Mouse (Mus musculus) left cerebral cortex, adult 2 months (tissue): Measurements from ENCODE around the gene Ccdc144b. TPM values are rescaled to one million over a fixed set of nuclear protein-coding genes. Genes with fewer than 3 reads are reported as not detected.

Source experiments
- DNase-seq, 2 experiments: peaks; one replicate each; pipeline ENCODE4 v3.0.0; 2021 to 2022; ENCODE audit warnings: low spot score in 2 of 2, mixed read lengths in 1 of 2; ENCODE audit errors: extremely low spot score in 1 of 2
- H3K27ac ChIP-seq: fragments of 200-600 bp; 2 replicates; pipeline ENCODE4 v1.8.1; 2022
- H3K4me3 ChIP-seq: fragments of 200-600 bp; 2 replicates; pipeline ENCODE4 v1.8.1; 2022
- CTCF ChIP-seq: fragments of 200-600 bp; IDR thresholded peaks from 2 replicates; pipeline ENCODE4 v1.8.1; 2022; ENCODE audit warnings: antibody characterized with exemption, mild to moderate bottlenecking, moderate library complexity
- intact Hi-C: fragments of 180-260 bp; cut with DNase I; formaldehyde crosslinking; loops from one replicate; pipeline ENCODE4 v1.15.1; 2025
- total RNA-seq, 2 experiments: library from RNA; stranded (reverse); gene quantifications; 2 replicates each; pipeline ENCODE4 v1.2.3; 2021

Ccdc144b gene
- total RNA-seq, 2 experiments from 2014 or later = not detected

- DNase-seq = no peak
- no peak overlapping the region for H3K27ac ChIP-seq
- TF ChIP-seq CTCF = no peak
- intact Hi-C loops = loop anchor here (2.0 kb wide), 1 partner anchor 83 kb away; the partner anchor contains the start of gene D3Ertd254e
- no peak overlapping the region for H3K4me3 ChIP-seq
Measured at GRCm38 (mm10) chr3:36067731-36068130, 14.4 kb upstream of the Ccdc144b start.

DNA sequence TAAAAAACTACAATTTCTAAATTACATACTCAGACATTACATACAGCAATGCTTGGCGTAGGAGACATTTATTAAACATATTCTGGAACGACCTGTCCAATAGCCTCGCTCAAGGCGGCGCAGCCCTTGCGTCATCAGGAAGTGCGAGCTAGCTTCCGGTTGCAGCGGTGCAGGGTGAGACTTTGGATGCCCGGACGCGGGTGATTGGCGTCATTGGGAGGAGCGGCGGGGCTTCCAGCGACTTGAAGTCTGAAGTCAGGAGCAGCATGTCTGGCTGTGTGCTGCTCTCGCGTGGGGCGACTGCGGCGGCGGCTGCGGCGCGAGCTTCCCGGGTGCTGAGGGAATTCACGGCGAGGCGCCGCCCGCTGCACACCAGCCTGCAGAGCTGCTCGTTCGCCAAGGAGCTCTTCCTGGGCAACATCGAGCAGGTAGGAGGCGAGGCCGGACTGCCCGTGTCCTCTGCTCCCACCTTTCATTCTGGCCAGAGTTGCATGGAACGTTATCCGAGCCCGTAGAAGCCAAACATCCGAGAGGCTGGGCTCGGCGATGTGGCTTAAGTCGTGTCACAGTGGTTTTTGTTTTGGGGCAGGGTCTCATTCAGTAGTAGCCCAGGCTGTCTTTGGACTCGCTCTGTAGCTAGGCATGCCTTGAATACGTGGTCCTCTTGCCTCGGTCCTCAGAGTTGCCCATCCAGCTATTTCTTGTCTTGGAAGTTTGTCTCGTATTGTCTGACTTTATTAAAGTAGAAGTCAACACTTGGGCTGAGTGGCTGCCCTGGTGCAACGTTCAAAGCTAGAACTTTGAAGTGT lies 12.7 kb upstream of the Ccdc144b start, which contains the start of gene Acad9:
Gene Acad9, plus strand, starts transcription at position 137 of the 809 bp plus-strand sequence.
- TF ChIP-seq CTCF = no peak

GRCm38 (mm10) chr3:36065166-36065565 lies 11.8 kb upstream of the Ccdc144b start:
- DNase-seq = no peak
- H3K4me3 ChIP-seq = peak overlapping the region; percentile 81
- intact Hi-C loops = no loop called here
- TF ChIP-seq CTCF = no peak
- H3K27ac ChIP-seq = no peak overlapping the region; the same call in 1 of the 2 replicates

More for the DNA sequence above, 12.7 kb upstream of the Ccdc144b start, which contains the start of gene Acad9:
- intact Hi-C loops = loop anchor here (1.0 to 2.0 kb wide), 2 partner anchors 66 to 85 kb away; partner anchors contain the start of genes D3Ertd254e and Mccc1
- DNase-seq = peak; percentile 96 to 98
- Histone ChIP-seq H3K4me3 (peak within 1 kb of the TSS; percentile 81), H3K27ac (peak within 1 kb of the TSS; percentile 62)

GRCm38 (mm10) chr3:36064592-36065061 lies 11.3 kb upstream of the Ccdc144b start:
- no peak for TF ChIP-seq CTCF
- no peak for DNase-seq
- Histone ChIP-seq H3K4me3 (no peak overlapping the region), H3K27ac (no peak overlapping the region)
- intact Hi-C loops = no loop called here

GRCm38 (mm10) chr3:36060096-36060850 lies 6.9 kb upstream of the Ccdc144b start:
- intact Hi-C loops = loop anchor here (1.0 to 2.0 kb wide), 2 partner anchors 87 to 371 kb away; no protein-coding TSS in a partner anchor
- peak; percentile 85 for TF ChIP-seq CTCF

DNA sequence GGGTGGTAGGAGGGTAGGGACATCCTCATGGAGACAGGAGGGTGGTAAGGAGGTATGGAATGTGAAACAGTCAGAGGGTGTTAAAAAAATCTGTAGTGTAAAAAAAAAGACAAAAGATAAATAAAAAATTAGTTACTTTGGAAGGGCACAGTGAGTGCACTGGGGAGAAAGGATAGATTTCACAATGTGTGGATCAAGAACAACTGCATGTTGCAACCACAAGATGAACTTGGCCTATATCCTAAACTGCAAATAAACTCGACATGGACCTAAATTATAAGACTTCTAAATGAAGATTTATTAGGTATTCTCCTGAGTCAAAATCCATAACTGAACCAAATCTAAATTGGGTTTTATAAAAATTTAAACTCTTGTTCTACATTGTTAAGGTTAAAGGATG lies 4.2 kb downstream of the Ccdc144b start:
- Histone ChIP-seq H3K4me3 (no peak overlapping the region), H3K27ac (no peak overlapping the region)
- intact Hi-C loops = no loop called here
- TF ChIP-seq CTCF = no peak
- no peak for DNase-seq

More at GRCm38 (mm10) chr3:36060096-36060850, 6.9 kb upstream of the Ccdc144b start:
- peak; percentile 55 to 66 for DNase-seq
- H3K4me3 ChIP-seq = no peak overlapping the region
- H3K27ac ChIP-seq = no peak overlapping the region

DNA sequence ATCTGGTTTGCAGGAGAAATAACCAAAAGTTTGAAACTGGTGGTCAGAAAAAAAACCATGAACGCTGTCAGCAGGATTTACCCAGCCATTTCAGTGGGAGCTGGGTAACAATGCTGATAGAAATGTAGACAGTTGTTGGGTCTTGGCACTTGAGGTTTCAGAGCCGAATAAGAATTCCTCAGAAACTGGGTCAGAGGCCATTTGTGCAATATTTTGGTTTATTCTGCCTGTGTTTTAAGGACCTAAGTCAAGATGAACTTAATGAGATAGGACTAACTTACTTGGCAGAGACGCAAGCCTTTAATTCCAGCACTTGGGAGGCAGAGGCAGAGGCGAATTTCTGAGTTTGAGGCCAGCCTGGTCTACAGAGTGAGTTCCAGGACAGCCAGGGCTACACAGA lies 8.3 kb downstream of the Ccdc144b start:
- no peak for TF ChIP-seq CTCF
- no peak overlapping the region for H3K4me3 ChIP-seq
- no peak overlapping the region for H3K27ac ChIP-seq
- no peak for DNase-seq
- intact Hi-C loops = no loop called here

- intact Hi-C loops = no loop called here
- Histone ChIP-seq H3K27ac (no peak overlapping the region), H3K4me3 (no peak overlapping the region)
- no peak for DNase-seq
- TF ChIP-seq CTCF = no peak
Measured at GRCm38 (mm10) chr3:36044520-36044919, 8.8 kb downstream of the Ccdc144b start.

DNA sequence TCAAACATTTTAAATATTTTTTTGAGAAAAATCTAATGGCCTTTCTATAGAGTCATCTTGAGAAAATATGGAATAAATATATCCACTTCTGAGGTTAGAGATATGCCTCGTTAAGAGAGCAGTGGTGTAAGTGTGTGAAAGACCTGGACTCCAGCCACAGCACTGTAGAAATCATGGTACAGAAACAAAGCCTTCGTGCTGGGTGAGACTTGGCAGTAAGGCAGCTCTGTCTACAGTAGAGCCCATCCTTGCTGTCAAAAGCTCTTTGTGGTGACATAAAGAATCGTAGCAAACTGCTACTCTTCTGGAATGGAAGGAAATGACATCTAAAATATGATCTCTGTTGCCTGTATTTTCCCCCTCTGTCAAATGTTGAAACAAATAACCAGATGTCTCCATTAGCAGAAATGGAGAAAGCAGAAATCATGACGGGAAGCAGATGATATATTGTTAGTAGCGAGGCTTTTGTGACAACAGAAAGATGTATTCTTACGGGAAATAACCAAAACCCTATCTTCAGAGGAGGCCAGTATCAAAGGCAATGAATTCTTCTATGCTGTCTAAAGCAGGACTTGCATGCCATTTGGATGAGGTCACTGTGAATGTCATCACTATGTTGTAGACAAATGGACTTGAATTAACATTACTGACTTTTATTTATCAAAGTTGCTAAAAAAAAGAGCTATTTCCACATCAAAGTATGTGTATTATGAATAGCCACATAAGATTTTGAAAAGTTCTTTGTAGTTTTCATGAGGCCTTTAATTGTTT lies 21.4 kb downstream of the Ccdc144b start:
- no peak overlapping the region for H3K4me3 ChIP-seq
- no peak for DNase-seq
- H3K27ac ChIP-seq = no peak overlapping the region
- intact Hi-C loops = no loop called here
- no peak for TF ChIP-seq CTCF

DNA sequence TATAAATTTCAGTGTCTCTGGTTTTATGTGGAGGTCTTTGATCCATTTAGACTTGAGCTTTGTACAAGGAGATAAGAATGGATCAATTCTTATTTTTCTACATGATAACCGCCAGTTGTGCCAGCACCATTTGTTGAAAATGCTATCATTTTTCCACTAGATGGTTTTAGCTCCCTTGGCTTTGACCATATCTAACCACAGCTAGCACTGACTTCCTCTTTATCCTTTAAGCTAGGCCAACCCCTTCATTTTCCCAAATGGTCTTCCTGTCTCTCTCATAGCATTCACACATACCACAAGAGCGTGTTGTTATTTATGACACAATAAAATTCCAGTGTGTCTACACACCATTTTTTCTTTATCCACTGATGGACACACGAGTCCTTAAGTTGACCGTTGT lies 23.4 kb downstream of the Ccdc144b start:
- Histone ChIP-seq H3K4me3 (no peak overlapping the region), H3K27ac (no peak overlapping the region)
- intact Hi-C loops = no loop called here
- TF ChIP-seq CTCF = no peak
- DNase-seq = no peak

DNA sequence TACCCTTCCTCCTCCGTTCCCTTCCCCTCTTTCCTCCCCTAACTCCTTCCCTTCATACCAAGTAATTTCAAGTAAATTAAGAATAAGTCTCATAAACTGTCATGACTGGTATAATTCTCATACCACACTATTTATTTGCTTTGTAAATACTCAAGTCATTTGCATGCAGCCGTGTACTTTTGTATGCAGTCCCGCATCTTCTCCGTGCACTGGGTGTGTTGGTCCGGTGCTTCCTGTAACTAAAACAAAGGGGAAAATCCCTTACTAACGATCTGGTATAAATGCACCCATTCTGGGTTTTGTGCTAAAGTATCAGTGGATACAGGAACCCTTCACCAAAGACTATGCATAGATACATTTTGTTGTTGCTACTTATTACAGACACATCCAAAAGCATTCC lies 27.6 kb downstream of the Ccdc144b start:
- Histone ChIP-seq H3K27ac (no peak overlapping the region), H3K4me3 (no peak overlapping the region)
- no peak for TF ChIP-seq CTCF
- intact Hi-C loops = no loop called here
- DNase-seq = no peak
